Mouse (Mus musculus): ENCODE data around the gene Rpl3.

DNA sequence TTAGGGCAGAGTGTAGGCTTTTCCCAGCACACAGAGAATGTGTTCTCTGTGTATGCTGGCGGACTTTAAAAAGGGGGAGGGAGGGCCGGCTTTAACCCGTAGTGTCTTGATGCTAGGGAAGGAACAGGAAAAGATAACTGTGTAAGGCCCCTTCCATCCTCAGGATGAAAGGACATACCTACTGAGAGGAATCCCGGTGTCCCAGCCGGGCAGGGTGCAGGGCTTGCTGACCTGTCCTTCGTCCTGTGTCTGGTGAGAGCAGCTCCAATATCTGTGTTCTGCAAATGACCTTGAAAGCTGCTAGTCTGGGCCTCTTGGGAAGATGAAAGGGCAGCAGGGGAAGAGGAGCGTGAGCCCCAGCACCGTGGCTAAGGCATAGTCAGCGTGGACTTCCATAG, 42.8 kb upstream of the Rpl3 start:
- TF ChIP-seq HCFC1 (IDR thresholded peaks at IDR 0.05; ENCODE audit: borderline replicate concordance, insufficient read depth, low read length) (no peak), ZNF384 (IDR thresholded peaks at IDR 0.05; ENCODE audit: low read depth, low read length) (no peak), ZC3H11A (IDR thresholded peaks at IDR 0.05; ENCODE audit: borderline replicate concordance, low read depth, low read length) (no peak)
